Mouse (Mus musculus): ENCODE measurements at regions not wholly inside any gene's neighbourhood (a gene's known extent, or its start where the extent isn't known, plus 50 kb on each side); places are given as distances from the start of the nearest gene placed in this dataset.

GRCm38 (mm10) chr8:79476012-79476411 is 76.7 kb upstream of the Smad1 start:
- POLR2A ChIA-PET, result no interaction called here
- CTCF ChIA-PET, result no interaction called here

GRCm38 (mm10) chr8:79474679-79475078 is 75.4 kb upstream of the Smad1 start:
- POLR2A ChIA-PET, result no interaction called here

GRCm38 (mm10) chr8:79452101-79452500 is 52.8 kb upstream of the Smad1 start:
- CTCF ChIA-PET, result no interaction called here
- POLR2A ChIA-PET, result no interaction called here

More at GRCm38 (mm10) chr8:79474679-79475078, 75.4 kb upstream of the Smad1 start:
- CTCF ChIA-PET, result no interaction called here

- ChIA-PET POLR2A (interaction anchor here in 1 of 4 experiments (0.6 kb wide), 1 partner anchor 31 kb away, joined by 7 read pairs; no protein-coding TSS in a partner anchor), CTCF (no interaction called here)
Observed at GRCm38 (mm10) chr8:79449453-79449852, 50.1 kb upstream of the Smad1 start.

Measured in embryonic stem cell, embryonic (primary cell).